Mouse (Mus musculus): ENCODE measurements around the gene Tbc1d4. TPM values are rescaled to one million over a fixed set of nuclear protein-coding genes. Genes with fewer than 3 reads are reported as not detected.

The Tbc1d4 gene
- total RNA-seq, 2 experiments from 2014 or later: 10.4 to 10.6 TPM

DNA sequence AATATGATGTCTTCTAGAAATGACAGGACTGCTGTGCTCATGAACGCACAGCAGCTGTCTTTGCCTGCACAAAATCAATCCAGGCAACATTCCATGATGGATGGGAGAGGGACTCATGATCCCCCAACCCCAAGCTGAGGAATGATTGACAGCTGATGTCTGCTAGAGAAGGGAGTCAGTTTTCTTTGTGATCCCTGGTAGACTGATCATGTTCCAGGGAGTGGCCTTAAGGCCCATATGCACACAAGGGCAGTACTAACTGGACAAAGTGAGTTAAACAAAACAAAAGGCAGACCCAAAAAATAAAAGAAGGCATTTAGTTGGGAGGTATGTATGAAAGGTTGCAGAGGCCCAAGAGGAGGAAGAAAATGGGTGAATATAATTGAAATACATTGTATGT lies 71.6 kb downstream of the Tbc1d4 start:
- no peak for DNase-seq (ENCODE audit: low spot score in 2 of 2)

DNA sequence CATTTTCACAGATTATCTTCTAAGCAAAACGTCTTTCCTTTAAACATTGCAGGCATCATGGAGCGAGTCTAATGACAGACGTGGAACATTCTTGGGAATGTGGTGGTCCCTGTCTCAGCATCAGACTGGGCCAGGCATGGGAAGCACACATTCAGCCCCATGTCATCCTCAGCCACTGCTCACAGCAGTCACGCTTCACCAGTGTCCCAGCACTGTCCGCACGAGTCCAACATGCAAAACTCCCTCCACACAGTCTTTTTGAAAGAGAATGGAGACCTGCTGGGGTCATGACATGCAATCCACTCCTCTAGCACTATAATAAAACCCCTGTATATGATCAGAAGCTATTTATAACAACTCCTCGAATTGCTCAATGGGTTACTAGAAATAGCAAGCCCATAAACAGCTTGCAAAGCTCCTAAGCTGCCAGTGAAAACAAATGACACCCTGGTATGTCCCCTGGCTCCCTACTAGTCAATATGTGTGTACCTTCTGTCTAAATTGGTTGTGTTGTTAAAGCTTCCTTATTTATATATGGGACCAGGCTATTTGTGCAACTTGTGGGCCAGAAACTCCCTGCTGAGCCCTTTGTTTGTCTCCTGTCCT lies 76.8 kb downstream of the Tbc1d4 start:
- DNase-seq (ENCODE audit: low spot score in 2 of 2): no peak

DNA sequence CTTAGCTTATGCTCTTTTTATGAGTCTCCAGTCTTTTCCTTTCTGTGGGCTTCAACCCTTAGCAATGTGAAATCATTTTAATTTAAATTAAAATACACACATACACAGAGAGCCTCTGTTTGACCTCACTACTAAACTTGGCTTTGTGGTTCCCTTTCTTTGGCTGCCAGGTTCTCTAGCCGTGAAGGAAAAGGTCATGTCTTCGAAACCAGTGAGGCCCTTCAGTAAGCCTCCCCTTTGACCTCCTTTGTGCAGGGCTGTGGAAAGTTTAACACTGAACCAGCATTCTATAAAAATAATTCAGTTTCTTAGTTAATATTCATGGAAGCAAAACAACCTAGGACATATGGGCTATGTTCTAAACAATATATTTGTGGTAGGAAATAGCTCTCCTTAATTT lies 78.5 kb downstream of the Tbc1d4 start:
- DNase-seq (ENCODE audit: low spot score in 2 of 2): no peak

DNA sequence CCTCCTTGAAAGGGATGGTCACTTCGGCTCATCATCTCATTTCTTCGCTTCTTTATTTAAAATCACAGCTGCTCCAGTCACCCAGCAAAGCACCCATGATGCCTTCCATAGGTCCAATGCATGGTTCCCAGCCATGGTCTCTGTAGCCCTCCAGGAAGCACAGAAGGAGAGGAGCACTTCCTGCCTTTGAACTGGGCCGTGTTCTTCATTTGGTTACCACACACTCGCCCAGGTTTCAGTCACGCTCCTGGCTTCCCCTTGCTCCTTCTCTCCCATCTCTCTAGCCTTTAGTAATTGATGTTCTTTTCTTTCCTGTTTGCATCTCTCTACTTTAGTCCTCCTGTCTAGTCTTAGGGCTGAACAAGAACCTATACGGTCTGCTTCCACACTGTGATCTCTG lies 79.8 kb downstream of the Tbc1d4 start:
- no peak for DNase-seq (ENCODE audit: low spot score in 2 of 2)

DNA sequence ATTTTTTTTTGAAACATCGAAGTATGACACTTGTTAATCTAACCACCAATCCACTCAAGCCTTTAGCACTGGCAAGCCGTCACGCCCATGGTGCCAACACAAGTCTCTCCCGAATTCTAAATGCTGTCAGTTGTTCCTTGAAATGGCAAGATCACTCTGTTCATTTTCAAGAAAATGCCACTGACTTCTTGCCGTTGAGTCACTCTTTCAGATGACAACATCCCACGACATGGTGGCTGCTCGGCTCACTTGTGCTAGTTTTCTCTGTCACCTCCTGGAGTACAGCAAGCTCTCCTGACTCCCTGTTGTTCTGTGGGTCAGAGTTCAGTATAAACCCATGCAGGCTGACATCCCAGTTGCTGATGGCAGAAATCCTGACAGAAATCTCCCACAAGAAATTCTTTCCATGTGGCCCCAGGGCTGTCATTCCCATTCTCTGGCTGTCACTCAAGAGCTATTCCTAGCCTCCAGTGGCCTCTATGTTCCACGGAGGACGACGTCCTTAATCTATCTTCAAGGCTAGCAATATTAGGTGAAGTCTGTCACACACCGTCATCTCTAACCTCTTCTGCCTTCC lies 81.5 kb downstream of the Tbc1d4 start:
- DNase-seq (ENCODE audit: low spot score in 2 of 2): no peak

DNA sequence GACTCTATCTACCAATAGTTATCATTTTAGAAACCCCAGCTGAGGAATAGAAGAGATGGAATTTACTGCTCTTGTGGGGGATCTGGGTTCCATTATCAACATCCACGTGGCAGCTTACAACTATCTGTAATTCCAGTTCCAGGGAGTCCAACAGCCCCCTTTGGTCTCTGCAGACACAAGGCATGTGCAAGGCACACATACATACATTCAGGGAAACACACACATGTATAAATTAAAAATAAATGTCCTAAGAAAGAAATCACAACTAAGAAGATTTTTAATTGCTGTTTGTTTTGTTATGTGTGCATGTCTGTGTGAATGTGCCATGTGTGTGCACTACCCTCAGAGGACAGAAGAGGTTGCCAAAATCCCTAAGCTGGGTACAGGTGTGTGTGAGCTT lies 82.5 kb downstream of the Tbc1d4 start:
- DNase-seq (ENCODE audit: low spot score in 2 of 2): no peak

DNA sequence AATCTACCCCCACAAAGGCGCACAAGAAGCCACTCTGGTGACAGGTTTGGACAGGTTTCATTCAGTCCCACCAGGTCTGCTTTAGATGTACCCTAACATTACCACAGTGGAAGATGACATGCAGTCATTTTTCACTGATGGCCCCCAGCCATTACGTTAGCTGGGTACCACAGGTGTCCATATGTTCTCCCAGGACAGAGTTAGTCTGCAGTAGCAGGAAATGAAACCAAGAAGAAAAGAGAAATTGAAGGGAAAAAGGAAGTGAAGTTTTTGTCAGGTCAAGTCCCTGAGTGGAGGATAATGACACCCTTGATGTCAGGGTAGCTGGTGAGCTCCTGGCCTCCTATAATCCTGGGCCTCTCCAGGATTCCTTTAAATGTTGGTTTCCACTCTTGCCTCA lies 89.0 kb downstream of the Tbc1d4 start:
- DNase-seq (ENCODE audit: low spot score in 2 of 2): no peak

DNA sequence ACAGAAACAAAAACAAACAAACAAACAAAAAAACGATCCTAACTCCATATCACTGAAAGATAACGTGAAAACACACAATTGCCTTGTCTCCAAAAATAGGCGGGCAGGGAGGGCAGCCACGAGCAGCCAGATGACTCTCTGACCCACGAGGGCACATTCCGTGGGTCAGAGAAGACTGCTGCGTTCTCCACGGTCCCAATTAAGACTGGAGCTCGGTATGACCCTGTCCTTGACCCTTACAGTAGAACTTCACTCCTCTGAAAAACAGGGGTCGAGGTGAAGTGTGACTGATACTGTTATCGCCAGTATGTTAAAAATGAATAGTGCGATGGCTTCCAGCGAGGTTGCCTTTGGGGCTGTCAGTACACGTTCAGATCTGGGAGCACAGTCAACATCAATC lies 90.7 kb downstream of the Tbc1d4 start:
- DNase-seq (ENCODE audit: low spot score in 2 of 2): no peak

DNA sequence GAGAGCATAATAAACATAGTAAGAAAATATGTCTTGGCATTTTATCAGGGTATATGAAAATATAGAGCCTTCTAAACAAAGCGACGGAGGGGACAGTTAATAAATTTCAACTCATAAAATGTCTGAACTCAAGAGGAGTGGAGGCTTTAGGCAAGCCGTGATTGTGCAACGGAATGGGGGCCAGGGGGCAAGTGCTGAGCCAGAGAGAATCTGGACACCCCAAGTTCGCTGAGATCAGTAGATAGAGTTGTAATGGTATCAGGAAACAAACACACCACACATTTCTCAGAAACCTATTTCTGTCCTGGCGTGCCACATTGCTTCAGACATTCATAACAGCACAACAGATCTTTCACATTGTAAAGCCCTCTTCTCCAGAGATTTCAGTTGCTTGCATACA lies 91.2 kb downstream of the Tbc1d4 start:
- no peak for DNase-seq (ENCODE audit: low spot score in 2 of 2)

DNA sequence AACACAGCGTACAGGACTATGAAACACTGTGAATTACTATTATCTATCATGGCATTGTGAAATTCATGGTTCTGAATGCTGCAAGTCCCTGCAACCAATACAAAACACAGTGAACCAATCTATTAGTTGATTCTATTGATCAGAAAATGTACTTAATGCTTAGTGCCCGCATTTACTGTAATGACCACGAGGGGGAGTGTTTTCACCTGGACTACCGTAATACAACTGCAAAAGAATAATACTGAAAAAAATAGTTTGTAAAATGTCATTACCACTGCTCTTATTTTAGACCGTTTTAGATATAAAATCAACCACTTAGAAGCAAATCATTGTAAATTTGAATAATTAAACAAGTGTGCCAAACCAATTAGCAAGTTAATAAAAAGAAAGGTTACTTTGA lies 91.7 kb downstream of the Tbc1d4 start:
- DNase-seq (ENCODE audit: low spot score in 2 of 2): peak in 1 of 2 experiments; percentile 32

DNA sequence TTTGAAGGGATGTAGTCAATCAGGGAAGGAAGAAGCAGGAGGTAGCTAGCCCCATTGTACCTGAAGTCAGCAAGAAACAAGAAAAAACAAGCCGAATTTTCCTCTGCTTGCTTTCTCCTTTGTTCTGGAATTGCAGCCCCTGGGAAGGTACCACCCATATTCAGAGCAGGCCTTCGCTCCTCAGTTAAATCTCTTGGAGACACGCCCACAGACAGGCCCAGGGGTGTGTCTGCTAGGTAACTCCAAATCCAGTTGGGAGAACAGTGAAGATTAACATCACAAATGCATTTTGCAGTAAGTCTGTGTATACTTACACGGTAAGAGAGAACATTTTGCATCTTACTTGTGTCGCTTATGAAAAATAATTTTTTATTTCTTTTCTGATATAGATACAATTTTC lies 92.1 kb downstream of the Tbc1d4 start:
- no peak for DNase-seq (ENCODE audit: low spot score in 2 of 2)

DNA sequence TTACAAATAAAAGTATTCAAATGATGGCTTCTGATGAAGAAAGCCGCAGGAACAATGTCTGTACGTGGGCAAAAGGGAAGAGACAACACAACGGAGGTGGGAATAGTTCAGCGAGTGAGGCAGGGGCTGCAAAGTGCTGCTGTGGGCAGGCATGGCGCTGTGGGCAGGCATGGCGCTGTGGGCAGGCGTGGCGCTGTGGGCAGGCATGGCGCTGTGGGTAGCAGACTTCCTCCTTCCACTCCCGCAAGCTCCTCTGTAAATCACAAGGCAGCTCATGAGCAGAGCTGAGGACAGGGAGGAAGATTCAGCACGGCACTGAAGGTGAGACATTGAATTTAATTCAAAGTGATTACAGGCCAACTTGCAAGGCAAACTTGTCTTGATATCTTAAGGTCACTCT lies 93.0 kb downstream of the Tbc1d4 start:
- no peak for DNase-seq (ENCODE audit: low spot score in 2 of 2)

DNA sequence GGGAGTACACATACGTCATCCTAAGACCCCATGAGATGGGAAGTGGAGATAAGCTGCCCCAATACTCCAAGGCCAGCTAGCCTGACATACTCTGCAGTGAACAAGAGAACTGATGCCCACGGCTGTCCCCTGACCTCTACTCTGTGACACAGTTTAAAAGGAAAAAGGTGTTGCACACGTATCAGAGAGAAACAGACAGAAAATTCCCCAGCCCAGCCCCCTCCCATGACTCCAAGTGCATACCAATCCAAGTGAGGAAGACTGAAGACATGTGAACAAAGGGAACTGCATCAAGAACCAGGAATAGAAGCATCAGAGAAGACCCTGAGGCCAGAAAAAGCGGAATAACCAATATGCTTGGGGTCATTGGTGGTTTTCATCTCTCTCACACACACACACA lies 93.7 kb downstream of the Tbc1d4 start:
- no peak for DNase-seq (ENCODE audit: low spot score in 2 of 2)

DNA sequence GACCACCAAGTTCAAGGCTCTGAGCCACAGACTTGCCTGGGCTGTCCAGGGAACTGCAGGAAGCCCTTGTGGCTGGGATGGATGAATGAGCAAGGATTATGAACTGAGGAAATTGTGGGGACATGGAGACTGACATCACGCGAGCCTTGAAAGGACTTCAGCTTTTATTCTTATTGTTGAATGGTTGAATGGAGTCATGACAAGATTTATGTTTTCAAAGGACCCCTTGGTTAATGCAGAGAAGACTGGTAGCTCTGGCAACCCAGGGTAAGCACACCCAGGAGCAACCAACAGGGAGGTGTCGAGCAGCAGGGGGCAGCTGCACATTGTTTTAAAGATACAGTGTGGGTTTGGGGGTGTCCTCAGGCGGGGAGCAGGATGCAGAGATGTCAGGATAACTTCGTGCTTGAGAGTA lies 94.4 kb downstream of the Tbc1d4 start:
- DNase-seq (ENCODE audit: low spot score in 2 of 2): no peak

DNA sequence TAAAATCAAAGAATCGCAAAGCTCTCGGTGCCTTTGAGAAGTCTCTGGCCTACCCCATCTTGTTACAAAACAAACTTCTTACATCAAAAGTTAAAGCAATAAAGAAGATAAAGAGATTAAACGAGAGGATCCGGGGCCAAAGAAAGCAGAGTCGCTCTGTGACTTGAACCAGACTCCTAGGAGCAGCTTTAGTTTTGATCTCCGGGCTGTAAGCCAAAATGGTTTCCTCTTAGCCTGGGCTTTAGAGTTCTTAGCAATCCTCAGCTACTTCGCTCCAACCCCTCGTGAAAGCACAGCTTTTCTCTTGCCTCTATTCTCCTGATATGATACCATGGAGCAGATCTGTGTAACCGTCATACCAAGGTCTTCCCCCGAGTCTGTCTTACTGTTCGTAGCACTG lies 95.8 kb downstream of the Tbc1d4 start:
- no peak for DNase-seq (ENCODE audit: low spot score in 2 of 2)

DNA sequence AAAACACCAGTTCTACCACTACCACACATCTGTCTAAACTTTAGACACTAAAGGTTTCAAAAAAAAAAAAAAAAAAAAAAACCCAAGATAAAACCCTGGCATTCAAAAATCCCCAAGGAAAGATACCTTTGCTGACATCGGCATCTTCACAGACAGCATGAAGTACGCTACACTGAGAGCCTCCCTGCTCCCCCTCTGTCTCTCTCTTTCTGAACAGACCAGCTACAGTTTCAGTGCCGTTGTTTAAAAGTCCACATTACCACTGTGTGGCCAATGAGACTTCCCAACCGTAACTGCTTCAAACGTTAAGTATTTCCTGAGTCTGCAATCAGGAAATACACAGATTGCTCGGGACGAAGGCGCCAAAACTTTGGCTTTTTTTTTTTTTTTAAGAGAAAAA lies 97.6 kb downstream of the Tbc1d4 start:
- DNase-seq (ENCODE audit: low spot score in 2 of 2): no peak

DNA sequence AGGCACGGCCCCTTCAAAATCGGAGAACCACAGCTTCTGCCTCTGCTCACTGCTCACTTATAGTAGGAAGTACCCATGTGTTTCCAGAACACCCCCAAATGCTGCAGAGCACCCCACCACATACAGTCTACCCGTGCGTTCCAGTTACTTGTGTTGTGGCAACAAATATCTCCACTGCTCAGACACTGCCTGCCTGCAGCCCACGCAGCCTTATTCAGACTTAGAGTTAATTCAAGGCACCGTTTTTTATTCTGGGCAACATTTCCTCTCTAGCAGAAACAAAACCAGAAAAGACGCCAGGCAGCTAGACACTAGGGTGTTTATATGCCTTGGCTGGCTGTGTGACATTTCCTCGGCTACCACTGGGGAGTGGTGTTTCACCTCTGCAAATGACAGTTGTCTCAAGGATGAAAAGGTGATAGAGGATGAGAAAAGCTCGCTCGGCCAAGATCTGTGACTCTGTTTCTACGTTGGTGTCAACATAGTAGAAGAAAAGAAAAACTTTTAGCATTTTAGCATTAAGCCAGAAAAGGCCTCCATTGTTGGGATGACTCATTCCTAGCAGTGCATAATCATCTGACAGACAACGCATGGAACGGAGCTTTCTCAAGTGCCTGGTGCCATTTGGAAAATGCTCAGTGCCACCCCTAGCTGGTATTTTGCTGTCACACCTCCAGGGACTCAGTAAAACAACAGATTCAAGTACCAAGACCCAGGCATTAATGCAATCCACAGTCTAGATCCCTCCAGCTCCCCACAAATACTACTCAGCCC lies 98.3 kb downstream of the Tbc1d4 start:
- DNase-seq (ENCODE audit: low spot score in 2 of 2): peak; percentile 36 to 48

DNA sequence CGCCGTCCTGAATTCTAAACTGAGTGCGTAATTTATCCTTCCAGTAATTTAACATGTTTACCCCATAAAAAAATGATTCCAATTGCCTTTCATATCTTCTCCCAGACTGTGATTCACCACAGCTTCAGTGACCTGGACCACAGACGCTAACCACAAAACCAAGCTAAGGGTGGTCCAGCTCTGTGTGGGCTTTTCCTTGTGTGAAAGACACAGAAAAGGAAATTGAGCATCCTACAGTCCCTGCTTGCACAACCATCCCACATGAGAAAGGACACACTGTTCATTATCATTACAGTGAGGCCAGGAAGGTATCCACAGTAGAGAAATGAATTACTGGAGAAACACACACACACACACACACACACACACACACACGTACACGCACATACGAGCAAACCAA lies 99.2 kb downstream of the Tbc1d4 start:
- DNase-seq (ENCODE audit: low spot score in 2 of 2): no peak

DNA sequence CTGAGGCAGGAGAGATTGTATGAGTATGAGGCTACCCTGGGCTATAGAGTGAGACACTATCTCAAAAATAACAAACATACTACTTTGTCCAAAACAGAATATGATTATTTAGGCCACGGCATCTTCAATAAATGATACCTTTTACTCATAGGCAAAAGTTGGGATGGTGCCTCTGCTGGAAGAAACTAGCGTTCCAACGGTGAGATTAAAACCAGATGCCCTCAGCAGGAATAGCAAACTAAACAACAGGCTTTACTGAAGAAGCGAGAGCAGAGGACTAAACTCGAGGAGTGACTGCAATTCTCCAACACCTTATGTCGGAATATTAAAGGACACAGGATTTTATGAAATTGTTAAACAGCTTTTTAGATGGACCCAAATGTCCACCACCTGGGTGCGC lies 101.0 kb downstream of the Tbc1d4 start:
- no peak for DNase-seq (ENCODE audit: low spot score in 2 of 2)

DNA sequence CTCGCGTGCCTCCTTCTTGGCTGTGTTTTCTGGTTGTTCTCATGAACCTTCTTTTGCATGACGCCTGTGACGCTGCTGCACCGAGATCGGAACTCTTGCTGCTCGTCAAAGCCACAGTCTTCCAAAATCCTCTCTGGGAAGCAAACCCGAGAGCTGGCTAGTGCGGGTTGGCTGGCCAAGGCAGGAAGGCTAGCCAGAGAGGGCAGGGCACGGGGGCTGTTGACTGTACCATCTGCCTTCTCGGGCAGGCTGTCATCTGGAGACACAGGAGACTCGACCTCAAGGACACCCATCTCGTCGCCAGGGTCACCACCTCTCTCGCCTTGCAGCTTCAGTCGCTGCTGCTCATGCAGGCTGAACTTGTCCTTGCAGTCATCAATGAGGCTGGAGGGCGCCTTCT lies 101.8 kb downstream of the Tbc1d4 start:
- DNase-seq (ENCODE audit: low spot score in 2 of 2): no peak

DNA sequence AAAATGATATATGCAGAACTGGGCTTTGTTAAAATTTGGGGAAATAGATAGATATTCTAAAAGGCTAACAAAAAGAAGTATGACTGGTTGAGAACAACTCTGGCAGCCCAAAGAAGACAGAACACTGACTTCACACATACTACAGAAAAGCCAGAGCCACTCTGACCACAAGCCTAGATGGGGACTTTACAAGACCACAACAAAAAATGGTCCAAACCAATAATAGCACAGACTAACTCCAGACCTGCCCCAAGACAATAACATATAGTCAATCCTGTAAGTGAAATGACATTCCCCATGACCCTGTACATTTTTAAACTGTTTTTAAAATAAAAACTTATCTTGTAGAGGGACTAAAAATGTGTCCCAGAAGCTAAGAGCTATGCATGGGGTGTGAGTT lies 103.2 kb downstream of the Tbc1d4 start:
- DNase-seq (ENCODE audit: low spot score in 2 of 2): no peak

DNA sequence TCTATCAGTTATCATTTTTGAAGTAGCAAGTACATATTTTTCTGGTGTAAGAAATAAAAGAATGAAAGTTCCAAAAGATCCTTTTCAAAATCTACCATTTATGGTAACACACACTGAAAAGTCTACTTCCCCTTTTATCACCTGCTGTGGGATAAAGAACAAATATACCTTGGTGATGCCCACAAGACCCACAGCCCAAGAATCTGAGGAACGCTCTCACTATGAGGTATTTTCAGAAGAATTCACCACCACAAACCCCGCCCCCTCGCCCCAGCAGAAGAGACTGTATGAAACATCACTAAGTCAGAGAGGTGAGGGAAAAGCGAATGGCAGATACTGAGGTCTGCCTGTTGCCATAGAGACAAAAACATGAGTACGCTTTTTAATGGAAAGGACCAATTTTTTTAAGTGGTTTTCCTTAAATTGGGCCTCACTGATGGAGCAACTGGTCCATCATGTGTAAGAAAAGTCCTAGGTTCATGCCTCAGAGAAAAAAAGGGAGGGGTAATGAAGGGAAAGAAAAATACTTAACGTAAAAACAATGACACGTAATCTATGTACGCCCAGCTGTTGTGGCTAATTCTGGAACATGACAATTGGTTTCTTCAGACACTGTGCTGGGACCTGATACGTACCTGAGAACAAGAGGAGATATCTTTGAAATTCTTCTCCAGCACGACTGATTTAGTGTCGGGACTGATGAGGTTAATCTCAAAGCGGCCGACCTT lies 104.4 kb downstream of the Tbc1d4 start:
- DNase-seq (ENCODE audit: low spot score in 2 of 2): no peak
